Mouse (Mus musculus) frontal cortex, postnatal 14 days (tissue): Measurements from ENCODE around the gene Safb2.
"Not testable (repeated sequence)": the region's sequence is repeated elsewhere in the genome, so short reads cannot be mapped to it uniquely, and the experiment has no call there.

Source experiments
- DNase-seq, 2 experiments: peaks; one replicate each; pipeline ENCODE4 v3.0.0; 2022; ENCODE audit warnings: low spot score in 2 of 2

Safb2 gene

DNA sequence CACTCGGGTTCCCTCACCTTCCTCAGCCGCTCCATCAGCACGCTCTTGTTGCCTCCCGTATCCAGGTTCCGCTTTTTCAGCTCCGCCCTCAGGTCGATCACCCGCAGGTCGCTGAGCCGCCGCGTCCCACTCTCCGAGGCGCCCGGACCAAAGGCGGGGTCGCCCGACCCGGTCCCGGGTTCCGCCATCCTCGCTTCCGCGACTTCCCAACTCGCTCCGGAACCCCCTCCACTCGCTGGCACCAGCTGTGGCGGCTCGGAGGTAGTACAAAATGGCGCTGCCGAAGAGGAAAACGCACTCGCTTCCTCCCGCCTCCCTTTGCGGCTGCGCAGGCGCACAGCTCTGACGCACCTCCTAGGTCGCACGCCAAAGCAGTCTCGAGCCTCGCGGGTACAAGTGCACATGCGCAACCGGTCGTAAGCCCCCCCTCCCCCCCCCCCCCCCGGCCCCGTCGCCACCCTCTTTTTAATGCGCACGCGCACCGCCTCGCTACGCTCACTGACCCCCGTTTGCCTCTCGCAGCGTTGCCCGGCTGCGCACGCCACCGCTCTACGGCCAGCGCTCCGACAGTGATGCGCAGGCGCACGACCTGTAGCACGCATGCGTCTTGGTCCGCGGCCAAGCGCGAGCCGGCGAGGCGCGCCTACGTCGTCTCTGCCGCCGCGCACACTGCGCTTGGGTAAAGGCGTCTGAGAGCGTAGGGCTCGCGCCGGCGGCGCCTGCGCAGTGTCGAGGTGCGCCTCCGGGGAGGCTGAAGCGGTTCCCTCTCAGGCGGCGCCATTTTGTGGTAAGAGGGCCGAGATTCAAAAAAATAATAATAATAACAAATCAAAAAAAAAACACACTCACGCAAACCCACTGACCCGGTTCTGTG lies at the start of gene Safb2, which contains the start of gene Safb:
Gene Safb2, minus strand, starts transcription at position 329 of the 874 bp plus-strand sequence.
Gene Safb, plus strand, starts transcription at position 569 of the 874 bp plus-strand sequence.
- peak; percentile 99 for DNase-seq

- no peak for DNase-seq
Observed at GRCm38 (mm10) chr17:56634023-56634422, 49.6 kb upstream of the Safb2 start.

DNA sequence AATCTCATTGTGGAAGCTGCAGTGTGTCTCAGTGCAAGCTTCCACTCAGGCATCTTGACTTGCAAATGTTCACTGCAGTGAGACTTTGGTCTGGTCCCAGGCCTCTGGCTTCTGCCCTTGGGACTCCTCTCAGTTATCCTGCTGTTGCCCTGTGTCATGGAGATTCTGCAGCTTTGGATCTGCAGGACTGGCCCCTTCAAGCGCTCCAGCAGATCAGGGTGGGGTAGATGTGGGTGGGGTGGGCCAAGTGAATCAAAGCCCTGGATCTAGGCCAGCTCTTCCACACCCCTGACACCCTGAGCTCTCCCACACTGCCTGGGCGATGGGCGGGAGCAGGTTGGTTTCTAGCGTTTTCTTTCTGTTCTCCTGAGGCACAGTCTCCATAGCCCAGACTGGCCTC lies 47.4 kb upstream of the Safb2 start:
- DNase-seq: no peak

DNA sequence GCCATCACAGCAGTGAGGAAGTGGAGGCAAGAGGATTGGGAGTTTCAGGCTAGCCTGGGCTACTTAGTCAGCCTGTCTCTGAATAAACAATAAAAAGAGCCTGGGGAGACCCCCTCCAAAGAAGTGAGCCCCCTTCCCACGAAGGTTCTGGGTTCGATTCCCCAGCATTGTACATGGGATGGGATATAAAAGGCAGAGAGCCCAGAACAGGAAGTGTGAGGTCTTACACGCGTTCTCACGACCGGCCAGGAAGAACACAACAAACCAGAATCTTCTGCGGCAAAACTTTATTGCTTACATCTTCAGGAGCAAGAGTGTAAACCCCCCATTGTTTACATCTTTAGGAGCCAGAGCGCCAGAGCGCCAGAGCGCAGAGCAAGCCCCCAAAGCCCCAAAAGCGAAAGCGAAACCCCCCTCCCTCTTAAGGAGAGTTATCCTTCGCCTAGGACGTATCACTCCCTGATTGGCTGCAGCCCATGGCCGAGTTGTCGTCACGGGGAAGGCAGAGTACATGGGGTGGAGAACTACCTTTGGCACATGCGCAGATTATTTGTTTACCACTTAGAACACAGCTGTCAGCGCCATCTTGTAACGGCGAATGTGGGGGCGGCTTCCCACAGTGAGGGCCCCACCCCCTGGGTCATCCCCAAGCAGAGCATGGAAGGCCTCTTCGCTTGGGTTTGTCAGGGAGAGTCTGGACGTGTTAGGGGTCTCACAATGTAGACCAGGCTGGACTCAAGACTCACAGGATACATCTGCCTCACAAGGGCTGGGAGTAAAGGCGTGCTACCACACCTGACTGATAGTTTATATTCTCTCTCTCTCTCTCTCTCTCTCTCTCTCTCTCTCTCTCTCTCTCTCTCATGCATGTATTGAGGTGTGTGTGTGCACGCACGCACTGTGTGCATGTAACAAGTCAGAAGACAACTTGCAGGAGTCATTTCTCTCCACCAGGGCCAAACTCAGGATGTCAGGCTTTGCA lies 45.7 kb upstream of the Safb2 start:
- not testable (repeated sequence) for DNase-seq

DNA sequence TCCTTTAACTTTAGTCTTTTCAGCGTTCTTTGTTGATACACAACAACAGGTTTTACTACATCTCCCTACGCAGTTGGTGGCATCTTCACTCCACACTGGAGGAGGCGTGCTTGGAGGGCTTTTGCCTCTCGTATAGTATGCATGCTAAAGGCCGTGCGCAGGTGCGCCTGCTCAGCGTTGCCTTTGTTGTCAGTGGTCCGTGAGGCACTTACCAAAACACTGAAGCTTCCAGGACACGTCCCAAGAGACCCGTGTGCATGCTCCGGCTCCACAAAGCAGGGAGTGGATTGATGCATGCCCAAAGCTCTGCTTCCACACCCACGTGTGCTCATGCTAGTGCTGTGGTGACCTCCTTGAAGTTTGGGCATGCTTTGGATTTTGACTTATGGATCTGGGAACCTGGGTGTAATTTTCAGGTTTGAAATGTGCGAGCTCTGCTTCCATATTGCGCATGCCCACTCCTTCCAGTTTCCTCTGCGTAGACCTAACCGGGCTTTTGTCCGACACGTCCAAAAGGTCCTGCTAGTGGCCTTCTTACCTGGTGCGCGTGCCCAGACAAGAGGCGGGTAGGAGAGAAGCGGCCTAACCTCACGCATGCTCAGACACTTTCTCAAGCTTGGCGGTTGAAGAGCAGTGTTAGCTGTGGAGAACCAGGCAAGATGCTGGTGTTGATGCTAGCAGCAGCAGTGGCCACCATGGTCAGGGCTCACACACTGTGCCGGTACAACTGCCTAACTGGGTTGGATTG lies 43.3 kb upstream of the Safb2 start, which contains the start of gene Catsperd:
Gene Catsperd, plus strand, starts transcription at position 614 of the 748 bp plus-strand sequence.
- peak in 1 of 2 experiments; percentile 7 for DNase-seq

DNA sequence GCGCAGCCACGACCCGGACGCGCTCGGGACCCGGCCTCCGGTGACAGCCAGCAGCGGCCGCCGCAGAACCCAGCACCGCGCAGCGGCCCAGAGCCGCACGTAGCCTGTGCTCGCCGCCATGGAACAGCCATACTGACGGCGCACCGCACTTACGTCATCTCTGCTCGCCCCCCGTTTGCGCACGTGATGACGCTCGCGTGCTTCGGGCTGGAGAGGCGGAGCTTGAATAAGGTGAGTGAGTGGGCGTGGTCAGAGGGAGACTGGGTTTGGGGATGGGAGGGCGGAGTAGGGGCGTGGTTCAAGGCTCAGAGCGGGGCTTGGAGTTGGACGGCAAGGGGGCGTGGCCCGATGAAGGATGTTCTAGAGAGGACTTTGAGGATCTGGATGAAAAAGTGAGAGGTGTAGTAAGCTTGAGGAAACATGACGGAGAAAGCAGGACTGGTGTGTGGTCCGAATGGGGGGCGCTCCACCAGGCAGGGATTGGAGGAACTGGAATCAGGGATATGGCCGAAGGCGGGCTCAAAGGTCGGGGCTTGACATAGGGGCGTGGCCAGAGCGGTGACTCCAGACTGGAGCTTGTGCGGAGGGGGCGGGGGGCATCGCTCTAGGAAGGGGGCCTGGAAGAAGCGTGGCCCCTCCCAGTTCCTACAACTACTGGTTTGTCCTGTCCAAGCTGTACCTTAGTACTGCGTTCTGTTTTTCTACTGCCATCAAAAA lies 42.5 kb upstream of the Safb2 start, which contains the start of gene Lonp1:
Gene Lonp1, minus strand, starts transcription at position 134 of the 717 bp plus-strand sequence.
- DNase-seq: peak; percentile 92 to 95

DNA sequence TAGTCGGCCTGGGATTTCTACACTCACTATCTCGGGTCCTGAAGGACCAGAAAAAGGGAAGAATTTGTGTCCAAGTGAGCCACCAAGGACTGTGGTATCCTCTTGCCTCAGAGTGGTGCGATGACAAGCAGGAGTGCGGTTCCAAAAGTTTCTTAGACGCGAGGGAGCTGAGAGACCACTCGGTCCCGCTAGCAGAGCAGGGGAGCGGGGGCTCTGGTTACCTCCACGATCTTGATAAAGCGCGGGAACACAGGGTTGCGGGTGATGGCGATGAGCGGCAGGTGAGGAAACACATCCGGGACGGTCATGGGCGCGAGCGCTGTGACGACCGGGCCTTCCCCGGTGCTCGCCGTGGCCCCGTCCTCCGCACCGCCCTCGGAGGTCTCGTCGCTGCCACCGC lies 41.9 kb upstream of the Safb2 start:
- DNase-seq: no peak

GRCm38 (mm10) chr17:56625495-56625894 lies 41.1 kb upstream of the Safb2 start:
- no peak for DNase-seq

DNA sequence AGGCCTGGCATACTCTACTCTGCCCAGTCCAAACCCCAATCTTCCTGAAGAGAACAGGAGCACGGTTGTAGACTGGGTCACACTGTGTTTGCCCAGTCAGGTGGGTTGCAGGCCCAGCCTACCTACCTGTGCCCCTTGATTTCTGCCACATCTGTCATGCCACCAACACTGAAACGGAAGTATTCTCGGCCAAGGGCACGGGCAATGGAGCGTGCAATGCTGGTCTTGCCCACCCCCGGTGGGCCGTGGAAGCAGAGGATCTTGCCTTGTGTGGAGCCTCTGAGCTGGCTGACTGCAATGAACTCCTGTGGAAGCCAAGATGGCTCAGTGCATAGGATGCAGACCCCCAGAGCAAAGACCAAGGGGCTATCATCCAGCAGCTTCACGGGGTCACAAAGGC lies 33.2 kb upstream of the Safb2 start:
- DNase-seq: no peak

DNA sequence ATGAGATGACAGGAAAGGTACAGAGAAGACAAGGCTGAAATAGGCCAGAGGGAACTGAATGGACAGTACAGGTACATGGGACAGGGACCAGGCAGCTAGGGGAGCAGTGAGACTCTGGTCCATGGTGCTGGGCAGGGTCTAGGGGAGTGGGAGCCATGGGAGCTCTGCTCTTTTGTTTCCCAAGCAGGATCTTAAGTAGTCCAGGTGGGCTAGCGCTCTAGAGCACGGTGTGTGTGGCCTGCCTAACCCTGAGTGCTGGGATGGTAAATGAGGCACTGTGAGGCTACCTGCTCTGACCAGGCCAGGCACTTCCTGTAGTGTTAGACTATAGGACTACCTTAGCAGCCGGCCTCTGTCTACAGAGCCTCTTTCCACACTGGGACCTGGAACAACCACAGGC lies 32.3 kb upstream of the Safb2 start:
- DNase-seq: no peak

DNA sequence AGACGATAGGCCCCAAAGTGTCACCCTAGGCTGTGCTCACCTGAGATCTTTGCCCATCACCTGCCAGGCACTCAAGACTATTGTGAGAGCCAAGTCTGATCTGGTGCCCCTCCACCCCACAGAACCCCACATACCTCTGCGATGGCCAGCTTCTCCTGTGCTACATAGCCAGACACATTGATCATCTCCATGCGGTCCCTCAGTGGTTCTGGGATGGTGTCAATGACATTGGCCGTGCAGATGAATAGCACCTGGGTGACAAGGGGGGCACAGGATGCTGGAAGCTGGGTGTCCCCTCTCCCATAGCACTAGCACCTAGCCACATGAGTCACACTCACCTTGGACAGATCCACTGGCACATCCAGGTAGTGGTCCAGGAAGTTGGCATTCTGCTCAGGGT lies 31.4 kb upstream of the Safb2 start:
- no peak for DNase-seq

DNA sequence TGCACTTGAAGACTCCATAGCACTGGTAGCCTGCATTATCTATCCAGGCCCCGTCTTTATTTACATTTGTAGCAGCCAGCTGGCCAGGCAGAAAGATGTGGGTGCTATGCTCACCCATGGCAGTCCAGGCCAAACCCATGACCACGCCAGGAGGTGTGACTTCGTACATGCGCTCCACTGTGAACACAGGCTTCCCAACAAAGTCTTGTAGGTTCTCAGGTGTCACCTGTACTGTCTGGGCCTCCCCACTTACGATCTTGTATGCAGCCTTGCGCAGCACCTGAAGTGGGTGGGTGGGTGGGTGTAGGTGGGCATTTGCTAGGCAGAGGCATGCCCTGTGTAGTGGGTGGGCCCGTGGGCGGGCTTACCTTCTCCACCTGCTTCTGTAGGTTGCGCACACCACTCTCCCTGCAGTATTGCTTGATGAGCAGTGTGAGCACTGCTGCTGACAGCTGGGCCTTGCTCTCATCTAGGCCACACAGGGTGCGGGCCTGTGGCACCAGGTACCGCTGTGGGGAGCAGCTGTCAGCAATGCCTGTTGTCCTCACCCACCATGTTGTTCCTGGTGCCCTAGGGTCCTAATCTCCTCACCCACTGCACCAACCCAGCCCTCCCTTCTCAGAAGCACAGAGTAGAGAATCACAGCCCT lies 30.9 kb upstream of the Safb2 start:
- DNase-seq: no peak

- no peak for DNase-seq
Observed at GRCm38 (mm10) chr17:56614391-56615135, 30.2 kb upstream of the Safb2 start.

DNA sequence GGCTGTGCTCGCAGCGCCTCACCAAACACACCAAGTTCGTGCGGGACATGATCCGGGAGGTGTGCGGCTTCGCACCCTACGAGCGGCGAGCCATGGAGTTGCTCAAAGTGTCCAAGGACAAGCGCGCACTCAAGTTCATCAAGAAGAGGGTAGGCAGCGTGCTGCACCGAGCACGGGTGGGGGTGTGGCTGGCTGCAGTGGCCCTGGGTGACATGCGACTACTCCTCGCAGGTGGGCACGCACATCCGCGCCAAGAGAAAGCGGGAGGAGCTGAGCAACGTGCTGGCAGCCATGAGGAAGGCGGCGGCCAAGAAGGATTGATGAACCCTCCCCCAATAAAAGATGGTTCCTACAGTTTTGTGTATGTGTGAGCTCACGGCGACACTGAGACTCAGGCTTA lies 29.5 kb upstream of the Safb2 start:
- not testable (repeated sequence) for DNase-seq

DNA sequence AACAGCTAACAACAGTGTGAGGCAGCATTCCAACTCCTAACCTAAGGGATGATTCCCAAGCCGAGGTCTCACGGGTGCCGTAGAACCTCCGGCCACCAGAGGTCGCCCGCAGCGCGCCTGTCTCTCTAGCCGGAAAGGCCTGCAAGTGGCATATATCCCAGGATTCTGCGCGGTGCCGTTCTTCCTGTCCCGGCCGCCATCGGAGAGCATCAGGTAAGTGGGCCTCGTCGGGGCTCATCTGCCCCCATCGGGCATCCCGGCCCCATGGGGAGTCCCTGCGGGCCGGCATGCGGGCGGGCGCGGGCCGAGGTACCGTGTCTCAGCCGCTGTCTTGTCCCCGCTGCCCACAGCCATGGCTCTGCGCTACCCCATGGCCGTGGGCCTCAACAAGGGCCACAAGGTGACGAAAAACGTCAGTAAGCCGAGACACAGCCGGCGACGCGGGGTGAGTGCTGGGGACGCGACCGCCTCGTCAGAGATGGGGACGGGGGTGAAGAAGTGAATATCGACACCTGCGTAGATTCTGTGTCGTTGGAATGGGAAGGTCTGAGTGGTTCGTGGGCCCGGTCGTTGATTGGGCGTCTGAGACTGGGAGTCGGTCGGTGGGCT lies 29.0 kb upstream of the Safb2 start, which contains the start of gene Rpl36:
Gene Rpl36, plus strand, starts transcription at position 181 of the 609 bp plus-strand sequence.
- DNase-seq: peak; percentile 93 to 98

- not testable (repeated sequence) for DNase-seq
Observed at GRCm38 (mm10) chr17:56612565-56612939, 28.2 kb upstream of the Safb2 start.

DNA sequence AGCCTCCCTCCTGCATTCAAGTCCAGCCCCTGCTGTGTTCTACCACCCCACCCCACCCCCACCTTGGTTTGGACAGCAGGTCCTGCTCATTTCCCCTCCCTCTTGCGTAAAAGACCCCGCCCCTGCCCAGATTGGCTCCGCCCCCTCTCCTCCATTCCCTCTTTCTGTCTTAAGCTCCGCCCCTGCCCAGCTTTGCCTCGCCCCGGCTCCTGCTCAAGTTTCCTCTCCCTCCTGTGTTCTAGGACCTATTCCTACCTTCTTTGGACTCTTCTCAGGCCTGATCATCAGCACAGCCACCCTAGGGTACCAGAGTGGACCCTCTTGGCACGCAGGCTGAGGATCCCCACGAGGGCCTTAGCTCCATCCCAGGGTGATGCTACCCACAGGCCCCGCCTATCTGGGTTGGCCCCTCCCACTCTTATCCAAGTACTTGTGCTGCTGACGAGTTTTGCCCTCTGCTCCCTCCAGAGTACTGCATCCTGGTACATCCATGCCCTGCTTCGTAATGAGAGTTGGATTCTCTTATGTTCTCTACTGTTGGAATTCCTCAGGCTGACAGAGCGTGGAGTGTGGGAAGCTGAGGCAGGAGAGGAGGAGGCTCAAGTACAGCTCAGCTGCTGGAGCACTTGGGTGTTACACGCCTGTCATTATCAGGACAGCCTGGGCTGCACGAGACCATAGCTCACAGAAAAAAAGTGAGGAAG lies 27.6 kb upstream of the Safb2 start:
- DNase-seq: no peak

DNA sequence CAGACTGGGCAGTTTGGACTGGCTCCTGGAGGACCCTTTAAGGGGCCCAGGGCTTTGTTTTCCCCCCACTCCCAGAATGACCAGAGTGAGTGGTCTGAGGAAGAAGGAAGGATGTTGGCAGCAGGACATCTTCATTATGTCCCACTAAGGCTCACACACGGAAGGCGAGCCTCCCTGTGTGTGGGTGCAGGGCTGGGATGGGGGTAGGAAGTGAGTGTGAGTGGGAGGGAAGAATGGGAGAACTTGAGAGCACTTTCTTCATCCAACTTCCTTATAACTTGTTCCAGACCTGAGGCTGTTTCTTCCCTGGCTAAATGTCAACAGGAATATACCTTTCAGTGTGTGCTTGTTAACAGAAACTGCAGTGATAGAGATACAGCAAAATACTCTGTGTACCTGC lies 26.9 kb upstream of the Safb2 start:
- no peak for DNase-seq
